Mouse (Mus musculus): Measurements from ENCODE around the gene Tomm22. TPM values are rescaled to one million over a fixed set of nuclear protein-coding genes. Genes with fewer than 3 reads are reported as not detected.

The Tomm22 gene
- total RNA-seq, 4 experiments from 2014 or later, result 103 to 122 (median 108) TPM

Other genes with a start within 250 kb of the Tomm22 start
- gene Csnk1e, start 215.3 kb upstream of the Tomm22 start, total RNA-seq (2022), result 10 to 100 TPM; 49.3 to 64.6 (median 56.6) TPM
- 1 to 10 TPM in 3 of 4 experiments, under 1 TPM in 1; 0.92 to 1.6 (median 1.4) TPM for gene Kcnj4, start 165.6 kb upstream of the Tomm22 start, total RNA-seq (2022)
- 1 to 10 TPM; 4.3 to 5.2 (median 4.5) TPM for gene Kdelr3, start 154.4 kb upstream of the Tomm22 start, total RNA-seq (2022)
- gene Ddx17, start 124.1 kb upstream of the Tomm22 start, total RNA-seq (2022), result 10 to 100 TPM; 67.0 to 82.8 (median 74.6) TPM
- under 1 TPM in 1 of 4 experiments, not detected in 3; 0.28 TPM for gene Dmc1, start 65.8 kb upstream of the Tomm22 start, total RNA-seq (2022)
- gene Fam227a, start 11.9 kb upstream of the Tomm22 start, total RNA-seq (2022), result under 1 TPM; 0.37 to 0.82 (median 0.63) TPM
- gene Cby1, start 11.7 kb upstream of the Tomm22 start, total RNA-seq (2022), result 10 to 100 TPM; 16.1 to 24.6 (median 19.7) TPM
- 10 to 100 TPM; 19.7 to 28.9 (median 23.3) TPM for gene Josd1, start 17.1 kb downstream of the Tomm22 start, total RNA-seq (2022)
- 10 to 100 TPM; 24.8 to 31.0 (median 29.0) TPM for gene Gtpbp1, start 20.0 kb downstream of the Tomm22 start, total RNA-seq (2022)
- gene Sun2, start 71.7 kb downstream of the Tomm22 start, total RNA-seq (2022), result 10 to 100 TPM; 83.8 to 98.3 (median 94.7) TPM
- gene Dnal4, start 107.0 kb downstream of the Tomm22 start, total RNA-seq (2022), result 10 to 100 TPM; 21.0 to 25.3 (median 21.7) TPM
- gene Nptxr, start 133.9 kb downstream of the Tomm22 start, total RNA-seq (2022), result 1 to 10 TPM; 1.3 to 2.0 (median 1.8) TPM
- under 1 TPM in 3 of 4 experiments, not detected in 1; 0.33 to 0.69 (median 0.47) TPM for gene Npcd, start 163.4 kb downstream of the Tomm22 start, total RNA-seq (2022)
- 10 to 100 TPM; 15.5 to 20.3 (median 18.9) TPM for gene Cbx6, start 163.8 kb downstream of the Tomm22 start, total RNA-seq (2022)
- 1 to 10 TPM; 7.2 to 8.4 (median 8.0) TPM for gene Apobec3, start 220.8 kb downstream of the Tomm22 start, total RNA-seq (2022)

Measured in heart, adult 8-10 months (tissue).